Mouse (Mus musculus) G1E (cell line): ENCODE measurements around the gene Lrp11.

Experiments
- CTCF ChIP-seq: IDR thresholded peaks from 2 replicates; pipeline ENCODE4 v1.5.1; 2012; ENCODE audit warnings: low read depth, low read length, inconsistent platforms, mixed read lengths
- GATA1 ChIP-seq: IDR thresholded peaks from 2 replicates; pipeline ENCODE4 v1.6.1; 2012; ENCODE audit warnings: borderline replicate concordance, low read length, inconsistent platforms, mixed read lengths

- TF ChIP-seq GATA1 (no peak), CTCF (no peak)
Observed at GRCm38 (mm10) chr10:7594797-7595196, 5.2 kb downstream of the Lrp11 start.
